Mouse (Mus musculus) C2C12 (cell line): ENCODE data around the gene Smarca4. TPM values are rescaled to one million over a fixed set of nuclear protein-coding genes. Genes with fewer than 3 reads are reported as not detected.

Source experiments
- H3K27me3 ChIP-seq: one replicate; pipeline ENCODE4 v1.6.1; 2011; ENCODE audit not compliant: control insufficient read depth, insufficient read depth, insufficient read length
- H3K36me3 ChIP-seq: one replicate; pipeline ENCODE4 v1.6.1; 2011; ENCODE audit not compliant: control insufficient read depth, insufficient read depth
- H3K4me3 ChIP-seq: one replicate; pipeline ENCODE4 v1.5.1; 2011; ENCODE audit warnings: mild to moderate bottlenecking, control low read depth; ENCODE audit not compliant: poor library complexity, insufficient read depth, severe bottlenecking
- H3K79me2 ChIP-seq: one replicate; pipeline ENCODE4 v1.6.1; 2011; ENCODE audit not compliant: control insufficient read depth, insufficient read depth
- H3K79me3 ChIP-seq: one replicate; pipeline ENCODE4 v1.6.1; 2011; ENCODE audit warnings: low read depth, control low read depth
- H3ac ChIP-seq: one replicate; pipeline ENCODE3; 2011; ENCODE audit warnings: low read depth; ENCODE audit not compliant: control insufficient read depth, insufficient read length
- CEBPB ChIP-seq: IDR thresholded peaks from one replicate; pipeline ENCODE4 v1.6.1; 2011; ENCODE audit warnings: low read depth, mild to moderate bottlenecking, control low read depth, moderate library complexity
- CTCF ChIP-seq: IDR thresholded peaks from one replicate; pipeline ENCODE4 v1.5.1; 2011; ENCODE audit not compliant: control insufficient read depth, insufficient read depth, insufficient read length
- FOSL1 ChIP-seq: IDR thresholded peaks from one replicate; pipeline ENCODE4 v1.8.0; 2011; ENCODE audit warnings: mild to moderate bottlenecking, low read length; ENCODE audit not compliant: poor library complexity, insufficient read depth, severe bottlenecking
- MAX ChIP-seq: IDR thresholded peaks from one replicate; pipeline ENCODE4 v1.6.1; 2011; ENCODE audit warnings: mild to moderate bottlenecking, control low read depth
- MYOD1 ChIP-seq: IDR thresholded peaks from one replicate; pipeline ENCODE4 v1.6.1; 2011; ENCODE audit warnings: low read depth; ENCODE audit not compliant: control insufficient read depth, insufficient read length
- MYOG ChIP-seq: IDR thresholded peaks from one replicate; pipeline ENCODE4 v1.6.1; 2011; ENCODE audit not compliant: control insufficient read depth, insufficient read length; ENCODE audit errors: extremely low read depth
- USF1 ChIP-seq: IDR thresholded peaks from one replicate; pipeline ENCODE4 v1.6.1; 2011; ENCODE audit warnings: low read depth, mild to moderate bottlenecking, control low read depth, moderate library complexity
- polyA plus RNA-seq: library from polyadenylated mRNA; unstranded; fragments of >200 nt; fragmentation: generic; extraction: Trizol; gene quantifications from one replicate; pipeline ENCODE4 v1.2.1, GENCODE M21; 2012; ENCODE audit warnings: missing spikeins

Smarca4 gene
- polyA plus RNA-seq, 1 experiment = 72.2 TPM

GRCm38 (mm10) chr9:21736580-21736979 lies 120.6 kb downstream of the Smarca4 start:
- H3K27me3 ChIP-seq = no peaks in the 10 kb centered on the region
- H3K79me3 ChIP-seq = peaks cover 20% of the 10 kb centered on the region
- TF ChIP-seq CTCF (no peak), MYOG (no peak), USF1 (no peak), FOSL1 (no peak), MAX (no peak), MYOD1 (no peak), CEBPB (no peak)
- no peak overlapping the region for H3K4me3 ChIP-seq
- H3K36me3 ChIP-seq = peaks cover 96% of the 10 kb centered on the region
- H3ac ChIP-seq = no peak overlapping the region
- H3K79me2 ChIP-seq = peaks cover 35% of the 10 kb centered on the region

- H3K79me3 ChIP-seq = peaks cover 14% of the 10 kb centered on the region
These were observed 121.2 kb downstream of the Smarca4 start for GRCm38 (mm10) chr9:21737188-21737587.

GRCm38 (mm10) chr9:21738776-21739175 lies 122.8 kb downstream of the Smarca4 start:
- no peak for TF ChIP-seq MYOG
- no peak for TF ChIP-seq CEBPB
- no peak for TF ChIP-seq FOSL1
- TF ChIP-seq MAX = no peak
- TF ChIP-seq USF1 = no peak
- TF ChIP-seq CTCF = no peak
- TF ChIP-seq MYOD1 = no peak
- no peak overlapping the region for H3ac ChIP-seq
- peaks cover 92% of the 10 kb centered on the region for H3K36me3 ChIP-seq
- no peak overlapping the region for H3K4me3 ChIP-seq
- peaks cover 13% of the 10 kb centered on the region for H3K79me2 ChIP-seq
- H3K27me3 ChIP-seq = no peaks in the 10 kb centered on the region
- peaks cover 9% of the 10 kb centered on the region for H3K79me3 ChIP-seq

More at GRCm38 (mm10) chr9:21737188-21737587, 121.2 kb downstream of the Smarca4 start:
- H3K27me3 ChIP-seq = no peaks in the 10 kb centered on the region
- H3K36me3 ChIP-seq = peaks cover 96% of the 10 kb centered on the region
- no peak overlapping the region for H3K4me3 ChIP-seq
- TF ChIP-seq CEBPB (no peak), MYOD1 (no peak), MAX (no peak), USF1 (no peak), MYOG (no peak), CTCF (no peak), FOSL1 (no peak)
- no peak overlapping the region for H3ac ChIP-seq
- H3K79me2 ChIP-seq = peaks cover 29% of the 10 kb centered on the region

- Histone ChIP-seq H3K27me3 (no peaks in the 10 kb centered on the region), H3K79me3 (peaks cover 3% of the 10 kb centered on the region), H3K36me3 (peaks cover 90% of the 10 kb centered on the region), H3K79me2 (no peaks in the 10 kb centered on the region), H3K4me3 (no peak overlapping the region), H3ac (no peak overlapping the region)
- TF ChIP-seq MYOD1 (no peak), FOSL1 (no peak), MAX (no peak), MYOG (no peak), CTCF (no peak), USF1 (no peak), CEBPB (no peak)
These were observed 124.5 kb downstream of the Smarca4 start for GRCm38 (mm10) chr9:21740427-21740826.

- TF ChIP-seq USF1 = no peak
- no peak for TF ChIP-seq MAX
- TF ChIP-seq CTCF = no peak
- Histone ChIP-seq H3K79me2 (no peaks in the 10 kb centered on the region), H3K27me3 (no peaks in the 10 kb centered on the region), H3ac (no peak overlapping the region), H3K36me3 (peaks cover 90% of the 10 kb centered on the region), H3K4me3 (no peak overlapping the region), H3K79me3 (peaks cover 3% of the 10 kb centered on the region)
These were observed 125.5 kb downstream of the Smarca4 start for GRCm38 (mm10) chr9:21741514-21741913.

- peaks cover 8% of the 10 kb centered on the region for H3K79me2 ChIP-seq
- H3K79me3 ChIP-seq = no peaks in the 10 kb centered on the region
- H3ac ChIP-seq = no peak overlapping the region
- H3K27me3 ChIP-seq = no peaks in the 10 kb centered on the region
- TF ChIP-seq MAX (no peak), CEBPB (no peak)
- H3K36me3 ChIP-seq = peaks cover 66% of the 10 kb centered on the region
- H3K4me3 ChIP-seq = no peak overlapping the region
These were observed 131.3 kb downstream of the Smarca4 start for GRCm38 (mm10) chr9:21747238-21747774.
